In genomic region chr6:95574389-95574788, GRCm38 (mm10) we compare ENCODE assay signal across 17 mouse cellular contexts.
DNase-seq lines count a peak whose midpoint lies in the region; ATAC-seq and TF ChIP-seq lines count a peak whose summit lies in the region.
"Had no signal": no experiment of that assay in that cellular context is flagged by ENCODE, and none has a peak within 500 bp of the region (broad histone marks: within the 10 kb centered on the region; RNA-seq: fewer than 3 reads in every experiment).

No protein-coding gene starts in this region.

- H3K9ac ChIP-seq in kidney, postnatal 0 days (ENCODE audit: low read depth, low read length): no peak overlapping the region
- H3K9ac ChIP-seq in forebrain, postnatal 0 days: no peak overlapping the region
- H3K9ac ChIP-seq: embryonic facial prominence, embryonic 13.5 days; liver, embryonic 15.5 days had no signal

- 63% methylated on average over 4 of the region's 4 CpGs for WGBS in kidney, postnatal 0 days
- WGBS in kidney, adult 2 months: 73% methylated on average over 4 of the region's 4 CpGs
- 23% methylated on average over 4 of the region's 4 CpGs for WGBS in forebrain, postnatal 0 days

- H3K27ac ChIP-seq in kidney, postnatal 0 days: no peak overlapping the region
- H3K27ac ChIP-seq in kidney, adult 2 months (ENCODE audit: insufficient read depth, low read depth, low read length): no peak overlapping the region
- no peak overlapping the region for H3K27ac ChIP-seq in forebrain, postnatal 0 days (ENCODE audit: low read depth, low read length)
- H3K27ac ChIP-seq: embryonic facial prominence, embryonic 13.5 days; liver, embryonic 15.5 days had no signal

- H3K9me3 ChIP-seq in kidney, postnatal 0 days (replicated peaks; ENCODE audit: low read length): no peaks in the 10 kb centered on the region
- H3K9me3 ChIP-seq in forebrain, postnatal 0 days (ENCODE audit: low read length): no peaks in the 10 kb centered on the region
- H3K9me3 ChIP-seq: embryonic facial prominence, embryonic 13.5 days; liver, embryonic 15.5 days; megakaryocyte, embryonic 14.5 days had no signal

- TF ChIP-seq POLR2A in kidney, adult 2 months (IDR thresholded peaks at IDR 0.05; ENCODE audit: low read depth, low read length): no peak
- no peak for TF ChIP-seq POLR2A in brain, embryonic 14.5 days (IDR thresholded peaks at IDR 0.05; ENCODE audit: borderline replicate concordance, extremely low read depth, insufficient read depth, insufficient read length, poor library complexity, severe bottlenecking)

- no peaks in the 10 kb centered on the region for H3K4me1 ChIP-seq in kidney, postnatal 0 days (replicated peaks; ENCODE audit: insufficient read depth, low read length)
- H3K4me1 ChIP-seq in kidney, adult 2 months (ENCODE audit: control insufficient read depth, insufficient read depth, low read length): no peaks in the 10 kb centered on the region
- no peaks in the 10 kb centered on the region for H3K4me1 ChIP-seq in forebrain, postnatal 0 days (ENCODE audit: insufficient read depth)
- H3K4me1 ChIP-seq: liver, embryonic 15.5 days had no signal

- H3K27me3 ChIP-seq in kidney, postnatal 0 days (ENCODE audit: insufficient read depth, low read length): no peaks in the 10 kb centered on the region
- H3K27me3 ChIP-seq in kidney, adult 2 months (replicated peaks; ENCODE audit: control insufficient read depth, insufficient read depth, low read length): no peaks in the 10 kb centered on the region
- H3K27me3 ChIP-seq in forebrain, postnatal 0 days (ENCODE audit: insufficient read depth, low read length): no peaks in the 10 kb centered on the region
- H3K27me3 ChIP-seq: embryonic facial prominence, embryonic 13.5 days; liver, embryonic 15.5 days; megakaryocyte, embryonic 14.5 days; Patski had no signal

- H3K4me2 ChIP-seq in kidney, postnatal 0 days (ENCODE audit: low read length): no peak overlapping the region
- H3K4me2 ChIP-seq in forebrain, postnatal 0 days (ENCODE audit: low read depth): no peak overlapping the region
- H3K4me2 ChIP-seq: embryonic facial prominence, embryonic 13.5 days; liver, embryonic 15.5 days had no signal

- TF ChIP-seq CTCF in kidney, postnatal 0 days (IDR thresholded peaks at IDR 0.05; ENCODE audit: low read depth): no peak
- TF ChIP-seq CTCF in kidney, adult 2 months (conservative IDR thresholded peaks at IDR 0.05; ENCODE audit: insufficient read depth, insufficient read length, low read depth, low read length): no peak
- TF ChIP-seq CTCF in brain, embryonic 14.5 days (IDR thresholded peaks at IDR 0.05; ENCODE audit: borderline replicate concordance, extremely low read depth, insufficient read depth, insufficient read length): no peak
- TF ChIP-seq CTCF in forebrain, postnatal 0 days (IDR thresholded peaks at IDR 0.05; ENCODE audit: low read depth): no peak

- no peak overlapping the region for H3K4me3 ChIP-seq in kidney, postnatal 0 days (replicated peaks; ENCODE audit: low read depth, low read length)
- no peak overlapping the region for H3K4me3 ChIP-seq in kidney, adult 2 months (ENCODE audit: insufficient read depth, low read depth, low read length)
- no peak overlapping the region for H3K4me3 ChIP-seq in forebrain, postnatal 0 days (ENCODE audit: low read depth, low read length)
- H3K4me3 ChIP-seq: embryonic facial prominence, embryonic 13.5 days; liver, embryonic 15.5 days; megakaryocyte, embryonic 14.5 days had no signal

- peak; percentile 43 for DNase-seq in kidney, postnatal 0 days (ENCODE audit: low spot score)
- DNase-seq in kidney, adult 2 months: no peak
- peak; percentile 34 for DNase-seq in A20 (ENCODE audit: low read depth, low spot score)
- DNase-seq in brain, embryonic 14.5 days (ENCODE audit: low read depth): peak; percentile 71
- peak; percentile 43 for DNase-seq in forebrain, postnatal 0 days
- DNase-seq in kidney, postnatal 36 days: no peak
- DNase-seq: cerebellum, adult 9-10 months; heart, adult 18-20 months; heart, postnatal 10 days; thymus, postnatal 25 days had no signal

- no peaks in the 10 kb centered on the region for H3K36me3 ChIP-seq in kidney, postnatal 0 days (ENCODE audit: insufficient read depth, low read length)
- H3K36me3 ChIP-seq in kidney, adult 2 months (ENCODE audit: control insufficient read depth, insufficient read depth, low read length): peaks cover 1% of the 10 kb centered on the region; the same call in 1 of the 2 replicates
- no peaks in the 10 kb centered on the region for H3K36me3 ChIP-seq in forebrain, postnatal 0 days (ENCODE audit: insufficient read depth)
- H3K36me3 ChIP-seq: embryonic facial prominence, embryonic 13.5 days had no signal

- ATAC-seq in kidney, postnatal 0 days (replicated peaks; ENCODE audit: low FRiP score, low read depth): no peak
- peak; percentile 18; the same call in 1 of the 2 replicates for ATAC-seq in forebrain, postnatal 0 days
- no peak for ATAC-seq in megakaryocyte, adult 5-6 weeks (ENCODE audit: poor library complexity, severe bottlenecking)
- ATAC-seq: CD4-positive, CD25-positive, alpha-beta regulatory T cell, adult 4 months; inflammation-experienced regulatory T-cells, adult 6 months; Patski had no signal

Comparison
In these comparisons a context has a peak if more than half of its experiments do, and no peak if none do; other contexts are left out.
1. DNase-seq: peak in kidney, postnatal 0 days (single experiment), A20 (single experiment), brain, embryonic 14.5 days (single experiment) and forebrain, postnatal 0 days (single experiment); none in kidney, adult 2 months (single experiment) and kidney, postnatal 36 days (0 of 2).